Mouse (Mus musculus) forebrain, embryonic 14.5 days (tissue): ENCODE measurements around the gene St6gal1. TPM values are rescaled to one million over a fixed set of nuclear protein-coding genes. Genes with fewer than 3 reads are reported as not detected.

ENCODE experiments used
- ATAC-seq: fragments of 200-750 bp; cut with Nextera tagmentation; 2 replicates; pipeline ENCODE4 v1.8.0; 2017; ENCODE audit warnings: mild to moderate bottlenecking, moderate library complexity
- DNase-seq: peaks from one replicate; pipeline ENCODE4 v3.0.0-alpha.2; 2015; ENCODE audit warnings: low spot score
- H3K27ac ChIP-seq: fragments of 300-500 bp; sonication (generic); 2 replicates; pipeline ENCODE4 v1.5.1; 2014; ENCODE audit warnings: low read depth, mild to moderate bottlenecking, control low read depth, low read length, moderate library complexity
- H3K27me3 ChIP-seq: fragments of 300-500 bp; sonication (generic); replicated peaks from 2 replicates; pipeline ENCODE4 v1.6.1; 2014; ENCODE audit warnings: low read length, control low read depth, mixed read lengths; ENCODE audit not compliant: control insufficient read depth, insufficient read depth
- H3K36me3 ChIP-seq: fragments of 300-500 bp; sonication (generic); 2 replicates; pipeline ENCODE4 v1.6.1; 2014; ENCODE audit warnings: low read length, control low read depth; ENCODE audit not compliant: control insufficient read depth, insufficient read depth
- H3K4me1 ChIP-seq: fragments of 300-500 bp; sonication (generic); 2 replicates; pipeline ENCODE4 v1.6.1; 2014; ENCODE audit warnings: antibody characterized with exemption, low read length, control low read depth; ENCODE audit not compliant: control insufficient read depth, insufficient read depth
- H3K4me2 ChIP-seq: fragments of 300-500 bp; sonication (generic); 2 replicates; pipeline ENCODE4 v1.6.1; 2014; ENCODE audit warnings: mild to moderate bottlenecking, control low read depth, low read length
- H3K4me3 ChIP-seq: fragments of 300-500 bp; sonication (generic); 2 replicates; pipeline ENCODE4 v1.5.1; 2014; ENCODE audit warnings: low read depth, low read length, control low read depth
- H3K9ac ChIP-seq: fragments of 300-500 bp; sonication (generic); 2 replicates; pipeline ENCODE4 v1.6.1; 2014; ENCODE audit warnings: mild to moderate bottlenecking, low read length, control low read depth, moderate library complexity
- H3K9me3 ChIP-seq: fragments of 300-500 bp; sonication (generic); replicated peaks from 2 replicates; pipeline ENCODE4 v1.6.1; 2016; ENCODE audit warnings: low read length, control low read depth, mixed read lengths; ENCODE audit not compliant: control insufficient read depth
- WGBS: fragments of 180-500 bp; shearing (Covaris S2); extraction: QIAGEN DNeasy Blood & Tissue Kit; methylation state at CpG from one replicate; pipeline ENCODE4 v1.1.7; 2014; 5-methylcytosine and 5-hydroxymethylcytosine counted together
- polyA plus RNA-seq: library from polyadenylated mRNA; unstranded; fragments of >200 nt; fragmentation: Nextera tagmentation; extraction: Ambion mirVana; gene quantifications from 2 replicates; pipeline ENCODE4 v1.2.1, GENCODE M21; 2014

Gene St6gal1
- polyA plus RNA-seq, 1 experiment from 2014 or later: 46.0 TPM

DNA sequence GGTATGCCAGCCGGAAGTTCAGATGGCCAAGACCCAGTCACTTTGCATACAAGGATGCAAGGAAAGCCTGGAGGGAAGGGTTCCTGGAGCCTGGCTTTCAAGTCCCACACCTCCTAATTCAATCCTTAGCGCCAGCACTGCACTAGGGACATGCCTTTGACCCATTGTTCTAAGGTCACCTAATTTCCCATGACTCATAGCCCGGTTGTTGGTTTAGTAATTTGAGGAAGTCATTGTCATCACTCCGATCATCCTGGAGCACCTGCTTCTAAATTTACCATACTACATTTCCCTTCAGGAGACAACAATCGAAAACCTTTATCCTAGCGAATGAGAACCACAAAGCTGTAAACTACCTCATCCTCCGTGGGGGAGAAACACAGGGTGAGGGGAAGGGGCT, 10.2 kb upstream of the St6gal1 start:
- Histone ChIP-seq H3K36me3 (no peaks in the 10 kb centered on the region), H3K9ac (no peak overlapping the region), H3K4me3 (no peak overlapping the region), H3K4me2 (no peak overlapping the region), H3K27ac (no peak overlapping the region), H3K4me1 (no peaks in the 10 kb centered on the region), H3K27me3 (no peaks in the 10 kb centered on the region), H3K9me3 (no peaks in the 10 kb centered on the region)
- DNase-seq: no peak
- 94% methylated on average over 7 of the region's 7 CpGs for WGBS
- ATAC-seq: no peak

DNA sequence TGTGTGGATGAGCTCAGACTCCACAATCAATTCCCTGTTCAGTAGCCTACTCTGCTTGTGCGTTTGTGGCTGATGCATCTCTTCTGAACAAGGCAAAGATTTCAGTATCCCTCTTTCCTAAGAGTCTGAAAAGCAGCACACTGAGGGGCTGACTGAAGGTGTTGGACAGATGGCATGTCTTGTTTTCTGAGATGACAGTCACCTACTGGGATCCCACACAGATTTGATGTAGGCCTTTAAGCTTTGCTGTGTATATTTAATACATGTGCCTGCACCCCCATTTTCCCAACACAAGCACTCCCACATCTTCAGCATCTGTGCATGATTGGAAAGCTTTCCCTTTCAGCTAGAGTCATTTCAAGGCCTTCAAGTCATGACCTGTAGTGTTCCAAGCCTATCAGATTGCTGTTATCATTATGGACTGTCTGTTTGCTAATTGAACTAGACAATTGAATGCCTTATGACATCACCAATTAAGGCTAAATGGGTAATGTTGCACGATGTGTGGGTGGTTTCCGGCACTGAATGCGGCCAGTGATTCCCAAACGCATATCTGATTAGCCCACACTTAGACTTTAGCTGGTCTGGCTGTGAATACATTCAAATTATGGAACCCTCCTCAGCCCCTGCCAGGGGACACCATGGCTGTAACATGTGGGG, 9.2 kb upstream of the St6gal1 start:
- DNase-seq: no peak
- no peak overlapping the region for H3K4me3 ChIP-seq
- H3K27me3 ChIP-seq: no peaks in the 10 kb centered on the region
- no peak overlapping the region for H3K9ac ChIP-seq
- no peak overlapping the region for H3K4me2 ChIP-seq
- no peak for ATAC-seq
- H3K27ac ChIP-seq: no peak overlapping the region
- H3K36me3 ChIP-seq: no peaks in the 10 kb centered on the region
- no peaks in the 10 kb centered on the region for H3K4me1 ChIP-seq
- H3K9me3 ChIP-seq: no peaks in the 10 kb centered on the region
- WGBS: 71% methylated on average over 5 of the region's 5 CpGs

DNA sequence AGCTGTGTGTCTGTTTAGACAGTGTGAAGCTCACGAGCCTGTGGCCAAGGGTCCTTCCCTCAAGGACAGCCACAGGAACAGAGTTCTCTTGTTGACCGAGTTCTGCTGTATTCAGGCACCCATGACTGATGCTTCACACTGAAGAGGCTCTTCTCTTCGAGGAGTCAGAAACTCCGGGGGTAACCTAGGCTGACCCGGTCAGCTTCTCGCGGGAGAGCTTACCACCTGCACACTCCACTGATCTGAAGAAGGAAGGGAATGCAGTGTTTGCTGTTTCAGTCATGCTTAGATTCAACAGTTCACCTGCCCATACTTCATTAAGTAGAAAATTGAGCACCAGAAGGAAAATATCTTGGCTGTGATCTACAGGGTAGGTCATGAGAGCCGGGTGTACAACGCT, 8.2 kb upstream of the St6gal1 start:
- H3K4me1 ChIP-seq: no peaks in the 10 kb centered on the region
- no peaks in the 10 kb centered on the region for H3K9me3 ChIP-seq
- no peaks in the 10 kb centered on the region for H3K27me3 ChIP-seq
- DNase-seq (no peak), ATAC-seq (no peak)
- H3K27ac ChIP-seq: no peak overlapping the region
- H3K36me3 ChIP-seq: no peaks in the 10 kb centered on the region
- no peak overlapping the region for H3K4me3 ChIP-seq
- H3K9ac ChIP-seq: no peak overlapping the region
- H3K4me2 ChIP-seq: no peak overlapping the region
- WGBS: 90% methylated on average over 9 of the region's 9 CpGs

DNA sequence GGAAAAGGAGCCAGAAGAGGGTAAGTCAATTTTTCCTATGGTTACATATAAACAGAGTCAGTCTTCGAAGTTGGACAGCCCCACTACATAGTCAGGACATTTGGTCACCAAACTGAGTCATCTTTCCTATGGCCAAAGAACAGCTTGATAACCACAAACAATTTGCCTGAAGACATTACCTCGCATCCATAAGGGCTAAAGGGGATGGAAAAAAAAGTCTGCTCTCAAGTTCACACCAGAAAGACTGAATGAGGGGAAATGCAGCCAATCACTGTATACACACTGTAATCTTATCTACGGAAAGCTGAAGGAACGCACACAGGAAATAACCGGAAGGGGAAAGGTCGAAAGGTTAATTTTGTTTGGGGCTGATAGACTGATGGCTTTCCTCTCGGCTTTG, 6.2 kb upstream of the St6gal1 start:
- 83% methylated on average over 7 of the region's 7 CpGs for WGBS
- no peak for ATAC-seq

DNA sequence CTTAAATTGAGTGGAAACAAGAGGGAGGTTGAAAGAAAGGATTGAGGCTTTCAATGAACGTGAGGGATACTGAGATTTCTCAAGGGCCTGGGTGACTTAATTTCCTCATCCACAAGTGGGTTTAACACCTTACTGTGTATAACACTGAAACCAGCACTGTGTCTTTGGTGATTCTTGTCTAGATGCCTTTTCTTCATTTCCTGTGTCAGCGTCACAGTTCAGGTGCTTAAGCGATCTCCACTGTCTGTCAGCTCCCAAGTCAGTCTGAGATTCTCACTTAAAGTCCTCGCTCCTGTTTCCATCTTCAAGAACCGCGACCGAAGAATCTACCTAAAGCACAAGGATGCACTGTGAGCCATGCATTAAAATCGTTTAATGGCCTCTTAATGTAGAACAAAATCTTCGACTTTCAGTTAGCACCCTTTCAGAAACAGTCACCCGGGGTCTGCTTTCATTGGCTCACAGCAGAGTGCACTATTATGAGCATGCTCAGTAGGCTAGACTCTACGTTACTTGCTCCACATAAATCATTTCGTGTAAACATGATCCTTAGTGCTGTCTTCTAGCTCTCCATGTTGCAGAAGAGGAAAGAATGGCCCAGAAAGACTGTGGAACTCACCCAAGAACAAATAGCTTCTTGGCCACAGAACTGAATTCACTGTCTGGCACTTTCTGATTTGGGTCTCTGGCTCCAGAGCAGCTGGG, 1.2 kb upstream of the St6gal1 start:
- Histone ChIP-seq H3K9ac (no peak overlapping the region), H3K27me3 (no peaks in the 10 kb centered on the region), H3K4me1 (peaks cover 19% of the 10 kb centered on the region), H3K4me3 (0 out of 2 replicates have a peak overlapping the region, but pooled peaks have one; percentile 66), H3K36me3 (no peaks in the 10 kb centered on the region), H3K4me2 (peak overlapping the region; percentile 87), H3K9me3 (no peaks in the 10 kb centered on the region), H3K27ac (peak overlapping the region; percentile 23; the same call in 1 of the 2 replicates)
- DNase-seq: peak; percentile 47
- no peak for ATAC-seq
- 68% methylated on average over 12 of the region's 12 CpGs for WGBS

More for the DNA sequence above, 6.2 kb upstream of the St6gal1 start:
- no peaks in the 10 kb centered on the region for H3K27me3 ChIP-seq
- no peak overlapping the region for H3K4me3 ChIP-seq
- no peaks in the 10 kb centered on the region for H3K36me3 ChIP-seq
- H3K9ac ChIP-seq: no peak overlapping the region
- DNase-seq: no peak
- H3K4me1 ChIP-seq: no peaks in the 10 kb centered on the region
- no peak overlapping the region for H3K27ac ChIP-seq
- no peaks in the 10 kb centered on the region for H3K9me3 ChIP-seq
- H3K4me2 ChIP-seq: no peak overlapping the region

DNA sequence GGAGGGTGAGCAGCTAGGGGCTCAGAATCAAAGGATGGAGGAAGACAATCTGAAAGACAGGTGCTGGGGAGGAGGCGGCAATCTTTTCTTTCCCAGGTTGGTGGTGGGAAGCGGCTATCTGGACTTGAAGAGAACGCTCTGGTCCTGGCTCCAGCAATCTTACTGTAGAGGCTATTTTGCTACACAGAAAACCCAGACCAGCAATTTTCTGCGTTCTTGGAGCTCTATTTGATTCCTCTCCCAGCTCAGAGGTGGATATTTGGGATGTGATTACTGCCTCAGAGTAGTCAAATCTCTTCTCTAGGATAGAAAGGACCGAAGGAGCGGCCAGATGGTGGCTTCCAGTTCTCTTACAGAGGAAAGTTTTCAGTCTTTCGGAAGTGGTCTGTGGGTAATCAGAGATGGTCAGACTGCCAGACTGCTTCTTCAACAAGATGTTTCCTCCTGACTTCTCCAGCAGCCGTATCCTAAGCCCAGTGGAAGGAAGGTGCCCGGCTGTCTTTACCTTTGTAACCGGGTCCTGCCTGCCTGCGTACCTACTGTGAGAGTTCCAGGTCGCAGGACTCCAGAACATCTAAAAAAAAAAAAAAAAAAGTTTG, 570 bp upstream of the St6gal1 start:
- H3K4me2 ChIP-seq: peak overlapping the region; percentile 87
- H3K4me1 ChIP-seq: peaks cover 25% of the 10 kb centered on the region
- no peaks in the 10 kb centered on the region for H3K9me3 ChIP-seq
- H3K27ac ChIP-seq: peak overlapping the region; percentile 23; the same call in 1 of the 2 replicates
- WGBS: 43% methylated on average over 12 of the region's 12 CpGs
- H3K27me3 ChIP-seq: no peaks in the 10 kb centered on the region
- H3K9ac ChIP-seq: peak overlapping the region; percentile 95; the same call in 1 of the 2 replicates
- H3K4me3 ChIP-seq: peak overlapping the region; percentile 66
- ATAC-seq (no peak), DNase-seq (no peak)
- H3K36me3 ChIP-seq: no peaks in the 10 kb centered on the region

DNA sequence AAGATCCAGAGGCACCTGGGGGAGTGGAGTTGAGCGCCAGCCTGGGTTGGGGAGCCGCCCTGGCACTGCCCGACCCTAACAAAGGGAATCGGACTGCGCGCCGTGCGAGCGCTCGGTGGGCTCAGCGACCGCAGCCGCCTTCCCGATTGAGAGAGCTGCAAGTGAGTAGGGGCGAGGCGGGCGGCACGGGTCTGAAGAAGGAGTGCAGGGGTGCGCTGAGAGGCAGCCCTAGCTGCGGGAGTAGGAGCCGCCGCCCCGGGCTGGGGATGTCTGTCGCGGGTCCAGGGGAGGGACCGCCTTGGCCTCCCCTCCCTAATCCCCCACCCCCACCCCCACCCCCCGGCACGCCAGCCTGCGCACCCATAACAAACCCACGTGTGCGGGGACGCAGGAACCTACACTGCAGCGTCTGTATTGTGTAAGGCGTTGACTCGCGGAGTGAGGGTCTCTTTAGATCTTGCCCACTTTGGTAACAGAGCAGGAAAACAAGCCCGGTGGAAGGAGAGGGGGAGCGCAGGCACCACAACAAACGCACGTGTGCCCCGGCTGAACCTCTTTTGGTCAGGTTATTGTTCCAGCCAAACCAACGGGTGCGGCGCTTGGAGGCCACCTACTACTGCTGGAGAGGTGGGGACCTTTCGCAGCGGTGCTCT, 655 bp downstream of the St6gal1 start:
- under 1% methylated on average over 36 of the region's 46 CpGs for WGBS
- peaks cover 28% of the 10 kb centered on the region for H3K4me1 ChIP-seq
- peak; percentile 83 for ATAC-seq

DNA sequence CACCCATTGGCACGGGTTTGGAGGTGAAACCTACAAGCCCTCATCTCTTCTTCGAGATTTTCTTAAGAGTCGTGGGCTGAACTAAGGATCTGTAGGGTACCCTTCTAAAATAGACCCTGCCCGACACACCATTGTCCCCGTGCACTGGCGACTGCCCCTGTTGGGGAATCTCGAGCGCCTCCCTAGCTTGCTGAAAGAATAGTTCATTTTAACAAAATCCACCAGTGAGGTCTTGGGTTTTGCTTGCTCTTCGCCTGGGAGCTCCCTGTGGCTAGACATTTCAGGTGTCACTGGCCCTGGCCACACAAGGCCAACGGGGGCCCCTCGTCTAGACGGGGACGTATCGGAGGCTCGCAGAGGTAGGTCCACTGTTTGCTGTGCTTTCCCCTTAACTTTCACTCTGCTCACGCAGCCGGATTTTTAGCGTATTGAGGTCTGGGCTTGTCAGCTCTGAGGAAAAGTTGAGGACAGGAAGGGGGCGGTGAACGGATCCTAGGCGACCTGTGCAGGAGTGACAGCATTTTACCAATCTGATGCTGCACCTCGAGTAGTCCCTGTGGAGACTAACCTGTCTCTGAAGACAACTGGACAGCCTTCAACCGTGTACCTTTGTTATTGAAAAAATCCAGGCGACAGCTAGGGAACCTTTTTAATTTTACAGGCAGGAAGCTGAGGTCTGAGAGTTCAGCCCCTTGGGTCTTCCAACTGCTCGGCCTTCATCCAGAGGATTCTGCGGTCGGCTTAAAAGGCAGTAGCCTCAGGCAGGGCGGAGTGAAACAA, 1.5 kb downstream of the St6gal1 start:
- H3K4me2 ChIP-seq: peak overlapping the region; percentile 87
- H3K4me3 ChIP-seq: peak overlapping the region; percentile 66
- peaks cover 30% of the 10 kb centered on the region for H3K4me1 ChIP-seq
- WGBS: under 1% methylated on average over 28 of the region's 28 CpGs
- peak overlapping the region; percentile 95 for H3K9ac ChIP-seq
- H3K27me3 ChIP-seq: no peaks in the 10 kb centered on the region
- DNase-seq (peak; percentile 80), ATAC-seq (peak; percentile 52)
- H3K36me3 ChIP-seq: no peaks in the 10 kb centered on the region
- no peaks in the 10 kb centered on the region for H3K9me3 ChIP-seq
- H3K27ac ChIP-seq: peak overlapping the region; percentile 85

More for the DNA sequence above, 655 bp downstream of the St6gal1 start:
- peak overlapping the region; percentile 87 for H3K4me2 ChIP-seq
- DNase-seq: peak; percentile 82
- peak overlapping the region; percentile 85 for H3K27ac ChIP-seq
- no peaks in the 10 kb centered on the region for H3K9me3 ChIP-seq
- H3K36me3 ChIP-seq: no peaks in the 10 kb centered on the region
- H3K9ac ChIP-seq: peak overlapping the region; percentile 95
- peak overlapping the region; percentile 66 for H3K4me3 ChIP-seq
- H3K27me3 ChIP-seq: no peaks in the 10 kb centered on the region
